Mouse (Mus musculus): ENCODE results near the gene Pitpnb. TPM values are rescaled to one million over a fixed set of nuclear protein-coding genes. Genes with fewer than 3 reads are reported as not detected.

The Pitpnb gene
- polyA plus RNA-seq, 2 experiments from 2014 or later, result 64.5 TPM

GRCm38 (mm10) chr5:111423011-111423410, 92.4 kb downstream of the Pitpnb start:
- ATAC-seq, result no peak

GRCm38 (mm10) chr5:111423616-111424015, 93.1 kb downstream of the Pitpnb start:
- ATAC-seq, result no peak

- no peak for ATAC-seq
Measured at GRCm38 (mm10) chr5:111425813-111426212, 95.2 kb downstream of the Pitpnb start.

GRCm38 (mm10) chr5:111426249-111426648, 95.7 kb downstream of the Pitpnb start:
- ATAC-seq, result no peak

GRCm38 (mm10) chr5:111428882-111429281, 98.3 kb downstream of the Pitpnb start:
- no peak for ATAC-seq

GRCm38 (mm10) chr5:111429726-111430125, 99.2 kb downstream of the Pitpnb start:
- ATAC-seq, result no peak

GRCm38 (mm10) chr5:111431007-111431730, 100.6 kb downstream of the Pitpnb start:
- no peak for ATAC-seq

- no peak for ATAC-seq
Measured at GRCm38 (mm10) chr5:111432842-111433241, 102.3 kb downstream of the Pitpnb start.

- ATAC-seq, result no peak
Measured at GRCm38 (mm10) chr5:111434342-111434842, 103.8 kb downstream of the Pitpnb start.

- no peak for ATAC-seq
Measured at GRCm38 (mm10) chr5:111436260-111436659, 105.7 kb downstream of the Pitpnb start.

GRCm38 (mm10) chr5:111437205-111437604, 106.6 kb downstream of the Pitpnb start:
- no peak for ATAC-seq

Other genes with a start within 250 kb of the Pitpnb start
- not detected for gene Mn1, start 86.6 kb downstream of the Pitpnb start, polyA plus RNA-seq (2017; shearing (Covaris generic))

All from activated CD4-positive, CD25-positive, alpha-beta regulatory T cell, adult 4 months (primary cell).